Mouse (Mus musculus): ENCODE results near the gene Proser1.

The Proser1 gene

GRCm38 (mm10) chr3:53463046-53463764 lies at the start of gene Proser1, which contains the start of gene Nhlrc3:
Gene Proser1, plus strand, starts transcription at chr3:53463666.
Gene Nhlrc3, minus strand, starts transcription at chr3:53463332.
- DNase-seq: peak; percentile 91

DNA sequence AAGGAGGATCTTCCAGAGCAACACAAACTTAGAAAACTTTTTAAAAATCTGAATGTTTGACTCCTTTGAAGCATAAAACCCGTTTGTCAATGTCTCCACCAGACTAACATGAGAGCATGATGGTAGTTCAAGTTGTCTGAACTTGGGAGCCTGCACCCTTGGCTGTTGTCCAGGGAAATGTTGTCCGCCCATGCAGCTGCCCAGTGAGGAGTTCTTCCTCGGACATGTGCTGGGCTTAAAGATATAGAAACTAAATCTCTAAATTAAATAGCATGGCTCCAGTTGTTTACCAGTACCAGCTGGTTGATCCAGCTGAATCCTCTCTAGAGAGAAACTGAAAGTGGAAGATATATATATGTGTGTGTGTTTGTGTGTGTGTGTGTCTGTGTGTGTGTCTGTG lies 49.5 kb upstream of the Proser1 start:
- DNase-seq: no peak

GRCm38 (mm10) chr3:53416036-53416506 lies 47.4 kb upstream of the Proser1 start:
- DNase-seq: no peak

- no peak for DNase-seq
Measured at GRCm38 (mm10) chr3:53417701-53418100, 45.8 kb upstream of the Proser1 start.

DNA sequence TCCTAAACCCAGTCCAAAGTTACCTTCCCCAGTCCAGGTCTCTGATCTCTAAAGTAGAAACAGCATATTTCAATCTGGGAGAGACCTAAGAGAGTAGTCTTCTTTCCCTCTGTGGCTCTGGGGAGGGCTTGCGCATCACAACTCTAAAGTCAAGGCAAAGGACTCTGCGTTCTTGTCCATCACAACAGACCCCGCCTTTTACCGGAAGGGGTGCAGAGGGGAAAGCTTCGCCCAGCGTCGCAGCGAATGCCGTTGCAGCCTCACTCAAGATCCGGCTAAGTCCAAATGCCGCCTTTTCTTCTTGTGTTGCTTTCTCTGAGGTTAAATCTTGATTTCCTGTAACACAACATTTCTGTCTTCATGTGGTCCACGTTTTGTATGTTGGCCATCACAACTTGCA lies 41.8 kb upstream of the Proser1 start:
- no peak for DNase-seq

DNA sequence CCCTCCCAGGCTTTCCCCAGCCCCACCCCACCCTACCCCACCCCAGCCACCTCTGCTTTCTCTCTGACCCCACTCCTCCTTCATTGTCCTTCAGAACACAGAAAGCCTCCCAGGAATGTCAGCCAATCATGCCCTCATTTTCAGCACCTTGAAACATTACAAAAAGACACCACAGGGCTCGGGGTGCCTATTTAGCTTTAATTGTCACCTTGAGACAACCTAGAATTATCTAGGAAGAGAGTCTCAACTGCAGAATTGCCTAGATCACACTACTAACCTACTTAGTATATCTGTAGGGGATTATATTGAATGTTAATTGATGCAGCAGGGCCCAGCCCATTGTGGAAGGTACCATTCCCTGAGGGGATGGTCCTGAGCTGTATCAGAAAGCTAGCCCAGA lies 40.8 kb upstream of the Proser1 start:
- no peak for DNase-seq

- DNase-seq: no peak
Measured at GRCm38 (mm10) chr3:53423576-53423975, 39.9 kb upstream of the Proser1 start.

GRCm38 (mm10) chr3:53434610-53435009 lies 28.9 kb upstream of the Proser1 start:
- no peak for DNase-seq

DNA sequence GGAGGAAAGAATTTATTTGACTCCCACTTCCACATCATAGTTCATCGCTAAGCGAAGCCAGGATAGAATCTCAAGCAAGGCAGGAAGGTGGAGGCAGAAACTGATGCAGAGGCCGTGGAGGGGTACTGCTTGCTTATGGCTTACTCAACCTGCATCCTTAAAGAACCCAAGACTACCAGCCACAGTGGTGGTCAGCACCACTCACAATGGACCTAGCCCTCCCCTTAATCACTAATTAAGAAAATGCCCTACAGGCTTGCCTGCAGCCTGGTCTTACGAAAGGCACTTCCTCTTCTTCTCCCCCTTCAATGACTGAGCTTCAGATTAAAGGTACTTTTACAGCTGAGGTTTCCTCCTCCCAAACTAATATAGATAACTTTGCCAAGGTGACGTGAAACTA lies 26.9 kb upstream of the Proser1 start:
- no peak for DNase-seq

- DNase-seq: no peak
Measured at GRCm38 (mm10) chr3:53445540-53445939, 17.9 kb upstream of the Proser1 start.

DNA sequence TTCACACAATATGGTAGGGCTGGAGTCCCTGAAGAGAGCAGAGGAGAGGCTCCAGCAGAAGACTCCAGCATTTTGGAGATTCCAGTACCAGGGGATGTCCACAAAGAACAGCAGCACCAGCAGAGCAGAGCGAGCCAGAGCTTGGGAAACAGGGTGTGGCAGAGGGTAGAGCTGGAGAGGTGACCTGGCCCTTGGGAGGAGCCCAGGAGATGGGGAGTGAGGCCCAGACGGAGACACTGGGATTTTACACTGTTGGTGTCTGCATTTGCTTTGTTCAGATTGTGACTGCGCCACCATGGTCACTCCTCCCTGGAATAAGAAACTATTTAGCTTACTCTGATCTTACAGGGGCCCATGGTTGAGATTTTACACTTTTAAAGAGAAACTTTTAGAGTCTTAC lies 16.7 kb upstream of the Proser1 start:
- no peak for DNase-seq

GRCm38 (mm10) chr3:53448208-53448607 lies 15.3 kb upstream of the Proser1 start:
- DNase-seq: peak; percentile 5

GRCm38 (mm10) chr3:53450666-53451065 lies 12.8 kb upstream of the Proser1 start:
- DNase-seq: no peak

DNA sequence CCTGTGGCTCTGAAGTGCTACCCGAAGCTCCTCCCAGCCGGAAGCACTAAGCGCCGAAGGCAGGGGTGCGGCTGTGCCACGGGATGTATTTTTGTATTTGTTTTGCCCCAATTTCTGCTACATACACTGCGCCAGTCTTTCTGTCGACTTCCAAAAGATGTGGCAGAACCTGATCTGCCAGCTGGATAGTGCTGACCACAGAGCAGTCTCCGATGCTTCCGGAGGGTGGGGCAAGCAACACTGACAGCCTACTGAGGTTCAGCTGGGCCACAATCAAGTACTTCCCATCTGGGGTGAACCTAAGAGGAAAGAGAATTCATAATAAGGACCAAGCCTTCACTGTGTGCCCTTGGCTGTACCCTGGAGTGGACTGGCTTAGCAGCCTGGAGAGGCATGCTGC lies 11.1 kb upstream of the Proser1 start:
- DNase-seq: no peak

- DNase-seq: no peak
Measured at GRCm38 (mm10) chr3:53453346-53453745, 10.1 kb upstream of the Proser1 start.

GRCm38 (mm10) chr3:53454005-53454404 lies 9.5 kb upstream of the Proser1 start:
- no peak for DNase-seq

- DNase-seq: no peak
Measured at GRCm38 (mm10) chr3:53454561-53454960, 8.9 kb upstream of the Proser1 start.

DNA sequence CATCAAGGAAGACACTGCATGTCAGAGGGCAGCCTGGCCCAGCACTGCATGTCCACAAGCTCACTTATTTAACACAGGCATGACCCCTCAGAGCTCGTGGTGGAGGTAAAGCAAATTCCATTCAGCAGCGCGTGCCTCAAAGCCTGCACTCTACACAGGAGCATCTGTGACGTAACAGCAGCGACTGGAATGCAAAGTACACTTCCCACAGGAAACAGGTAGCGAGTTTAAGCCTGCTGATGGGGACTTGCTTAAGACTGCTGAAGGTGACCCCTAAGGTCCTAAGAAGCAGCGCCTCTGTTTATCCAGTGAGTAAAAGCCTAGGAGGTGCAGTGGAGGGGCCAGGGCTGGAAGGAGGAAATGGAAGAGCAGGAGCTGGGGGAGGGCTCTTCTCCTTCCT lies 8.5 kb upstream of the Proser1 start:
- DNase-seq: no peak

- DNase-seq: no peak
Measured at GRCm38 (mm10) chr3:53457750-53458149, 5.7 kb upstream of the Proser1 start.

- no peak for DNase-seq
Measured at GRCm38 (mm10) chr3:53460106-53460505, 3.4 kb upstream of the Proser1 start.

- DNase-seq: no peak
Measured at GRCm38 (mm10) chr3:53462701-53463045, 793 bp upstream of the Proser1 start.

- DNase-seq: no peak
Measured at GRCm38 (mm10) chr3:53463765-53464114, 274 bp downstream of the Proser1 start.

DNA sequence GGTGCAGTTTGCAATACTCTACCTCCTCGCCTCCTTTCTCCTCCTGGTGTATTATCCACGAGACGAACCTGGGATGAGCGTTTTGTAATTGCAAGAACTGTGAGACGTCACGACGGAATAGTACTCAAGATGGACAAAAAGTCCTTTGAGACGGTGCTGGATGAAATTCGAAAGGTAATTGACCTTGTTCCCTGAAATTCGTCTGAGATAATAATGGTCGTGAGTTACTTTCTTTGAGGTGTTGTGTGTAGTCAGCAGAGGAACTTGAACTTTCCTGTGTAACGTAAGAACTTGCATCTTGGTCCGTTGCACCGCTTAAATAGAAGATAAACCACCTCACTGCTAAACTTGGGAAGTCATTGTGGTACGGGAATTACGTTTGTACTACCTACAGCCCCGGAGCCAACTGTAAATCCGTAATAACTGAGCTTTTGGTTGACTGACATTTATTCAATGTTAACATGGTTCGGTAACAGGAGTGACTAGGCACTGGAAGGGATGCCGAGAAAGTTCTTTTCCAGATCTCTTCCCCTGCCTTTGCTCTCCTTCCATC lies 756 bp downstream of the Proser1 start:
- DNase-seq: peak; percentile 14

DNA sequence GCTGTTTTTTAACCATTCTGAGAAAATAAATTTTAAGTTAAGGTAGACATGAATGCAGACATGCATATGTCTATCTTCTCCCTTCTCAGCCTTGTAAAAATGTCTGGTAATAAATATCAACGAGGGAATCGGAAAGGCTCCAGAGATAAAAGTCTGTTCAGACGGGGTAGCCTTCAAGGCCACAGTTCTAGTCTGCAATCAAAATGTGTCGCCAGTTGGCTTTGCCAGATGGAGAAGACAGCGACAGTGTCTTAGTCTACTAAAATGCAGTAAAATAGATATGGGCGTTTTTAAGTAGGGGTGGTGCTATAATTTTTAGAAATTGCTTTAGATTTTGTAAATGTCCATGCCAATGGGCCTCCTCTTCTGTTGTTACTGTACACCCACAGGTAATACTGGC lies 1.9 kb downstream of the Proser1 start:
- no peak for DNase-seq

GRCm38 (mm10) chr3:53466481-53466880 lies 3.0 kb downstream of the Proser1 start:
- no peak for DNase-seq
